Mouse (Mus musculus) hindbrain, embryonic 16.5 days (tissue): Measurements from ENCODE around the gene Eif4e3. TPM values are rescaled to one million over a fixed set of nuclear protein-coding genes. Genes with fewer than 3 reads are reported as not detected.

Source experiments
- ATAC-seq: fragments of 200-750 bp; cut with Nextera tagmentation; 2 replicates; pipeline ENCODE4 v1.8.0; 2017; ENCODE audit warnings: moderate TSS enrichment, moderate library complexity
- H3K27ac ChIP-seq: fragments of 300-500 bp; sonication (generic); 2 replicates; pipeline ENCODE4 v1.5.1; 2014; ENCODE audit warnings: low read depth, mild to moderate bottlenecking, control low read depth, low read length, moderate library complexity
- H3K27me3 ChIP-seq: fragments of 300-500 bp; sonication (generic); replicated peaks from 2 replicates; pipeline ENCODE4 v1.6.1; 2014; ENCODE audit warnings: low read length; ENCODE audit not compliant: control insufficient read depth, insufficient read depth
- H3K36me3 ChIP-seq: fragments of 300-500 bp; sonication (generic); 2 replicates; pipeline ENCODE4 v1.6.1; 2014; ENCODE audit warnings: mild to moderate bottlenecking, low read length, moderate library complexity, mixed read lengths; ENCODE audit not compliant: control insufficient read depth, insufficient read depth
- H3K4me1 ChIP-seq: fragments of 300-500 bp; sonication (generic); 2 replicates; pipeline ENCODE4 v1.6.1; 2014; ENCODE audit warnings: low read depth, low read length; ENCODE audit not compliant: control insufficient read depth, insufficient read depth
- H3K4me2 ChIP-seq: fragments of 300-500 bp; sonication (generic); 2 replicates; pipeline ENCODE4 v1.6.1; 2014; ENCODE audit warnings: mild to moderate bottlenecking, low read length, control low read depth, moderate library complexity
- H3K4me3 ChIP-seq: fragments of 300-500 bp; sonication (generic); 2 replicates; pipeline ENCODE4 v1.5.1; 2014; ENCODE audit warnings: mild to moderate bottlenecking, low read length, control low read depth, moderate library complexity
- H3K9ac ChIP-seq: fragments of 300-500 bp; sonication (generic); 2 replicates; pipeline ENCODE4 v1.6.1; 2014; ENCODE audit warnings: low read depth, mild to moderate bottlenecking, control low read depth, low read length, moderate library complexity
- H3K9me3 ChIP-seq: fragments of 300-500 bp; sonication (generic); 2 replicates; pipeline ENCODE4 v1.6.1; 2014; ENCODE audit warnings: mild to moderate bottlenecking, low read length, moderate library complexity; ENCODE audit not compliant: control insufficient read depth
- WGBS: fragments of 180-500 bp; shearing (Covaris S2); extraction: QIAGEN DNeasy Blood & Tissue Kit; methylation state at CpG from one replicate; pipeline ENCODE4 v1.1.7; 2014; 5-methylcytosine and 5-hydroxymethylcytosine counted together
- polyA plus RNA-seq: library from polyadenylated mRNA; unstranded; fragments of >200 nt; fragmentation: Nextera tagmentation; extraction: Ambion mirVana; gene quantifications from 2 replicates; pipeline ENCODE4 v1.2.1, GENCODE M21; 2015

The Eif4e3 gene
- polyA plus RNA-seq, 1 experiment from 2014 or later: 5.7 TPM

DNA sequence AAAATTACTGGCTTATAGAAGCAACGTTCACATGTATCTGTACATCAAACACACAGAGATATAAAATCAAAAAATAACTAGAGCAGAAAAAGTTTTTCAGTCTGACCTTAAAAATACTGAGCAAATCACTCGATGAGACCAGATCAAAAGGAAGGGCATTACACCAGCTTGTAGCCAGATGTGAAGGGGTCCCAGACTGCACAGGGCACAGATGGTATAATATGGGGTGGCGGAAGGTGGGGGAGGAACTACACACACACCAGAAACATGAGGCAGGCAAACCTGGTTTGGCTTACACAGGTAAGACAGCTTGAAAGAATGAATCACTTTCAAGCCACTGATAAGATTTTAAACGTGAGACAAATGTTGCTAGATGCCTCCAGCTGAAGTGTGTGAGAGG is 45.4 kb downstream of the Eif4e3 start:
- Histone ChIP-seq H3K27me3 (peaks cover 2% of the 10 kb centered on the region; the same call in 1 of the 2 replicates), H3K4me3 (no peak overlapping the region), H3K9me3 (no peaks in the 10 kb centered on the region), H3K27ac (no peak overlapping the region), H3K9ac (no peak overlapping the region), H3K4me2 (no peak overlapping the region), H3K4me1 (no peaks in the 10 kb centered on the region; the same call in 1 of the 2 replicates), H3K36me3 (no peaks in the 10 kb centered on the region)
- ATAC-seq: no peak
- WGBS: 73% methylated on average over 4 of the region's 4 CpGs

DNA sequence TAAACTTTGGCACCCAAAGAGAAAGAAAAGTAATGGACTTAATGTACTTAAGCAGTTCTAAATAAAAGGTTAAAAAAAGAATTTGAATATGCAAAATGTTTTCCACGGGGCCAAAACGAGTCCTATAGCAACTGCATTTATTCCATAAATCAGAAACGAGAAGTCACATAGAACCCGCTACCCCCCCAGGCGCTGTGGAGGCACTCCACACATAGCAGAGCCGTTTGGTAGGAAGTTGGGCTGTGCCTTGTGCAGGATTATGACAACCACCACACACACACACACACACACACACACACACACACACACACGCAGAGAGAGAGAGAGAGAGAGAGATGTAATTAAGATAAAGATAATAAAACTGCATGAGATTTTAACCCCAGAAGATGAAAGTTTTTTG is 46.1 kb downstream of the Eif4e3 start:
- Histone ChIP-seq H3K9ac (no peak overlapping the region), H3K36me3 (no peaks in the 10 kb centered on the region), H3K27ac (no peak overlapping the region), H3K4me3 (no peak overlapping the region), H3K4me1 (peaks cover under 1% of the 10 kb centered on the region; the same call in 1 of the 2 replicates), H3K27me3 (peaks cover 2% of the 10 kb centered on the region; the same call in 1 of the 2 replicates), H3K9me3 (no peaks in the 10 kb centered on the region), H3K4me2 (no peak overlapping the region)
- ATAC-seq: no peak
- 79% methylated on average over 7 of the region's 7 CpGs for WGBS

DNA sequence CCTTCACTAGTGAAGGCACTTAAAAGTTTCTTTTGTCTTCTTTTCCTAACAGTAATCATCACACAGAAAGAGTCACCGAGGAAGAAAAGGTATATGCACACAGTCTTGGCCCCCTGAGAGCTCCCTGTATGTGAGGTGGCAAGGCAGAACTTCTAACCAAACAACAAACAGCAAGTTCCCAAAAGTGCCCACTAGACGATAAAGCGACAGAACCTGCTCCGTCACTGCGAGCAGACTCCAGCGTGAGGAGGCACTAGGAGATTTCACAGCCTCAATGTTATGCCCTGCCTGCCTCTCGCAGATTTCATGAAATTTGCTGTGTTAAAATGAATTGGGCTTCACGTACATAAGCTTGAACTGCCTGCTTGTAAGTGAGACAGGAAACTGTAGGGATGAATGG is 46.6 kb downstream of the Eif4e3 start:
- WGBS: 72% methylated on average over 8 of the region's 8 CpGs
- no peak overlapping the region for H3K4me2 ChIP-seq
- no peaks in the 10 kb centered on the region for H3K36me3 ChIP-seq
- no peak overlapping the region for H3K4me3 ChIP-seq
- no peak overlapping the region for H3K9ac ChIP-seq
- H3K4me1 ChIP-seq: peaks cover 6% of the 10 kb centered on the region
- no peaks in the 10 kb centered on the region for H3K9me3 ChIP-seq
- no peak overlapping the region for H3K27ac ChIP-seq
- H3K27me3 ChIP-seq: 0 out of 2 replicates have a peak, but pooled peaks cover 2% of the 10 kb centered on the region
- ATAC-seq: no peak

DNA sequence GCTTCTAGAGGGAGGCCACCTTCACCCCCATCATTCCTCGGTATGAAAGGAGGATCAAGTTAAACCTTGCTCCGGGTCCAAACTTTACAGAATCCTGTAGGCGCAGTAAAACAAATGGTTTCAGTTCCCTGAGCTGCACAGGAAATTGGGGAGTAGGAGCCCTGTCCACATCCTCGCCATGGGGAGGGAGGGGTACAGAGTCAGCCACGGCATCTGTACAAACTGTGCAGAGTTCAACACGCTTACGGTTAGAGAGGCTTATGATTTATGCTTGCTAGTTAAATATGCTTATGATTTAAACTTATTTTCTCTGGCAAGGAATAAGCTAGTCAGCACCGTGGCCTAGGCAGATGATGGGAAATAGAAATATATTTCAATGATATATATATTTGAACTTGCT is 47.1 kb downstream of the Eif4e3 start:
- no peaks in the 10 kb centered on the region for H3K36me3 ChIP-seq
- 83% methylated on average over 8 of the region's 8 CpGs for WGBS
- H3K4me2 ChIP-seq: no peak overlapping the region
- peaks cover 6% of the 10 kb centered on the region for H3K4me1 ChIP-seq
- H3K4me3 ChIP-seq: no peak overlapping the region
- 0 out of 2 replicates have a peak, but pooled peaks cover 2% of the 10 kb centered on the region for H3K27me3 ChIP-seq
- H3K27ac ChIP-seq: no peak overlapping the region
- H3K9me3 ChIP-seq: no peaks in the 10 kb centered on the region
- no peak overlapping the region for H3K9ac ChIP-seq
- ATAC-seq: no peak

DNA sequence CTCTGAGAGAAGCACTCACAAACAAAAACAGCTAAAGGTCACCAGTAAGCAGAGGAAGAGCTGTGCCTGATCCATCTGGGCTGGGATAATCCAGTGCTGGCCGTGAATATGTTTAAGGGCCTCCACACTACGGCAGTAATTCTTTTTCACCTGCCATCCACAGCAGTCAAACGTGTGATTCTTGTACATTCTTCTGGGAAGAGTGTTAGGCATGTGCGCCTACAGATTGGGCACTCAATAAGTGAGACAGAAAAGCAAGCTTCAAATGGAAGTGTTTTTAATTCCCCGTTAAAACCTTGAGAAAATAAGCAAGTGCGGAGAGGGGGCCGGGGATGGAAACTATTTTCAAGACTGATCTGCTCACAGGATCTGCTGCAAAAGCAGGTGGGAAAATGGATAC is 48.7 kb downstream of the Eif4e3 start:
- H3K9me3 ChIP-seq: no peaks in the 10 kb centered on the region
- 74% methylated on average over 7 of the region's 7 CpGs for WGBS

DNA sequence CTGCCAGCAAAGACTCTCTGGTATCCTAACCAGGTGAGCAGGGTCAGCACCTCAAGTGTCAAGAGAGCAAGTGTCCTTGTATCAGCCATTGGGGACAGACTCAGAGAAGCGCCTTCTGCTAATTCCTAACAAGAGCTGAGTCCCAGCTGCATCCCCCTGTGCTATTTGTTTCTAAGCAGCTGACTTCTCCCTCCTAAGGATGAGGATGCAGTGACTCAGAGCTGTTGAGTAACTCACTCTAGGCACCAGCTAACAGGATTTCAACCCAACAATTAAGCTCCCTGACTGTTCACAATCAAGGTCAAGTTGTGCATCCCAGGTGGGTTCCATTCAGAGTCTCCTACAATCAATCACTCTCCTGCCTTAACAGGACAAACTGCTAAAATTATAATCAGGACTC is 49.2 kb downstream of the Eif4e3 start:
- no peaks in the 10 kb centered on the region for H3K9me3 ChIP-seq
- WGBS: 88% methylated on average over 1 of the region's 1 CpGs
- no peak overlapping the region for H3K9ac ChIP-seq
- H3K27ac ChIP-seq: no peak overlapping the region
- H3K4me3 ChIP-seq: no peak overlapping the region
- peaks cover 6% of the 10 kb centered on the region for H3K4me1 ChIP-seq
- H3K27me3 ChIP-seq: 0 out of 2 replicates have a peak, but pooled peaks cover 2% of the 10 kb centered on the region
- no peak overlapping the region for H3K4me2 ChIP-seq
- no peaks in the 10 kb centered on the region for H3K36me3 ChIP-seq
- ATAC-seq: no peak

More for the DNA sequence above, 48.7 kb downstream of the Eif4e3 start:
- Histone ChIP-seq H3K9ac (no peak overlapping the region), H3K27me3 (0 out of 2 replicates have a peak, but pooled peaks cover 2% of the 10 kb centered on the region), H3K27ac (no peak overlapping the region), H3K36me3 (no peaks in the 10 kb centered on the region), H3K4me3 (no peak overlapping the region), H3K4me2 (no peak overlapping the region), H3K4me1 (peaks cover 6% of the 10 kb centered on the region)
- ATAC-seq: no peak

DNA sequence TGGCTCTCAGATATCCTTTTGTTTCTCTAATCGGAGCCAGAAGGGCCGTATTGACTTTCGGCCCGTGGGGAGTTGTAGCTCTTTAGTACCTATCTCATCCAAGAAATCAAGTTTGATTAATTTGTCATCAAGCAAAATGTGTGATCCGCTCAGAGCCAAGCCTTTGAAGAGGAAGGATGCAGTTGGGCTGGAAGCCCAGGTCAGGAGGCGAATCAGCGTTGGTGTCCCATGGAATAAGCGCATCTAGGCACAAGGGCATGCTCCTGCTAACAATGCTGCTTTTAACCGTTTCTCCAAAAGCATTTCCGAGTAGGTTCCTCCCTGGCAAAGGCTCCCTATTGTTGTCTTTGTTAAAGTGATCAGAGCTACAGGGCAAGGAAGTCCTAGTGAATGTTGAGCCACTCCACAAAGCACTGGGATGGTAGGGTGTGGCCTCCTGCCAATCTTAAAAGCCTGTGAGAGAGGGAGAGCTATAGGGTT is 51.3 kb downstream of the Eif4e3 start:
- Histone ChIP-seq H3K4me1 (peaks cover 6% of the 10 kb centered on the region), H3K27ac (no peak overlapping the region), H3K4me2 (0 out of 2 replicates have a peak overlapping the region, but pooled peaks have one; percentile 8), H3K4me3 (no peak overlapping the region), H3K9ac (no peak overlapping the region), H3K9me3 (no peaks in the 10 kb centered on the region), H3K36me3 (no peaks in the 10 kb centered on the region), H3K27me3 (no peaks in the 10 kb centered on the region)
- ATAC-seq: no peak
- 13% methylated on average over 10 of the region's 10 CpGs for WGBS

DNA sequence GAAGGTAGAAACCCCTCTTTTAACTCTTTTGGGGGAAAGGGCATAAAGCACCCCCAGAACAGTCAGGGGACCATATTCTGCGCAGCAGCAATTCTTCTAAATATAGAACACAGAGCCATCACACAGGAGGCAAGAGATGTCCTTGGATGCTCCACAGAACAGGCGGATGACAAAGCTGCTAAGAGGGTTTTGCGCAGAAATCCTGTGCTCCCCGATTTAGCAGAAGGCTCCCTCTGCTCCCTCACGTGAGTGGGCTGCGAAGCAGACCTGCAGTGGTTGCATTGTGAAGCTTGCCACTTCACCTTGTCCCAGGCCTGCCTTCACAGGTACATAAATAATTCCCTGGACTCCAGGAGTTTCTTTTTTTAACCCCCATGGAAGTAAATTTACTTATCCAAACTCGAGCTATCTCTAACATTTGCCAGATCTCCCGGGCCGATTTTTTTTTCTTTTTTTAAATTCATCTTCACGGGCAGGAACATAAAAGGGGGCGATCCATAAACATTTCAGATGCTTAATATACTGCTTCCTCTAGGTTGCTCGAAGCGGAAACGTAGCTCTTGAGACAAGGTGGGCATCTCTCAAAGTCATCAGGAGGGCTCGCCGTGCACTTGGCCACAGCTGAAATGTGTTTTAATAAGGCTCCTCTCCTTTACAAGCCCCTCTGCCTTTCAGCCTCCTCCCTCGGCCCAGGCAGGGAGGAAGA is 51.9 kb downstream of the Eif4e3 start:
- no peak overlapping the region for H3K27ac ChIP-seq
- no peaks in the 10 kb centered on the region for H3K36me3 ChIP-seq
- no peak overlapping the region for H3K9ac ChIP-seq
- no peak for ATAC-seq
- WGBS: 52% methylated on average over 17 of the region's 17 CpGs
- no peak overlapping the region for H3K4me3 ChIP-seq
- 0 out of 2 replicates have a peak overlapping the region, but pooled peaks have one; percentile 8 for H3K4me2 ChIP-seq
- H3K9me3 ChIP-seq: no peaks in the 10 kb centered on the region
- no peaks in the 10 kb centered on the region for H3K27me3 ChIP-seq
- peaks cover 6% of the 10 kb centered on the region for H3K4me1 ChIP-seq

DNA sequence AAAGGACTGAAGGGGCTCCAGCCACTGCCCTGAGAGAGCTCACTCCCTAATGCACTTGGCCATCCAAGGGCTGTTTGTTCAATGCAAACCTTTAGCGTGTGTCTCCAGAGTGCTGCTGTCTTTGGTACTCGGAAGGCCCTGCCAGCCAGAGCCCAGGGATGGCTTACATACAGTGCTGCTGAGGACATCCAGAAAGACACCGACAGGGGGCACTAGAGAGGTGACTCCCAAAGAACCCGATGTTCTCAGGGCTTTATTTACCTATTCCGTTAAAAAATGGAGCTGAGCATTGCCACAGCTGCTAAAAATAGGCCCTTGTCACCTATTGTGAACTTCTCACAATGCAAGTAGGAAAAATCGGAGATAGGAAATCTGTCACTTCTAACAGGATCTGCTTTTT is 54.7 kb downstream of the Eif4e3 start:
- Histone ChIP-seq H3K9ac (no peak overlapping the region), H3K4me1 (peaks cover 6% of the 10 kb centered on the region), H3K4me2 (no peak overlapping the region), H3K9me3 (no peaks in the 10 kb centered on the region), H3K4me3 (no peak overlapping the region), H3K36me3 (no peaks in the 10 kb centered on the region), H3K27ac (no peak overlapping the region), H3K27me3 (no peaks in the 10 kb centered on the region; the same call in 1 of the 2 replicates)
- WGBS: 63% methylated on average over 6 of the region's 6 CpGs
- ATAC-seq: no peak
